Mouse (Mus musculus) cerebellum, adult 11 months (tissue): Measurements from ENCODE around the gene Syce1l.

Experiments
- DNase-seq: peaks from one replicate; pipeline ENCODE4 v3.0.0; 2022

Syce1l gene

DNA sequence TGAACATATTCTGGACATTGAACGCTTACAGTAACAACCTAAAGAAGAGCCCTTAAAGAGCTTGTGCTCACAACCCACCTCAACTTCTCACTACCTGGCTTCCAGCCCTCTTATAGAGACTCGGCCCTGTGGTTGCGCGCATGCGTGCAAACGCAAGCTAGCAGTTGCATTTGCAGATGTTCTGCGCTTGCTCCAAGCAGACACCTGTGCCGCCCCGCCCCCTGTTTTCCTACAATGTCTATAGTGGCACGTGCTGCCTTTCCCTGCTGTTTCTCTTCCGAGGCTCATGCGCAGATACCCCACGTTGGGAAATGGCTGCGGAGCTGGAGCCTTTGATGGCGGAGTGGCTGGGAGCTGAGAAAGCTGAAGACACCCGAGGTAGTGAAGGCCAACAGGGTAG is at the start of gene Syce1l:
Gene Syce1l, plus strand, starts transcription at position 288 of the 400 bp plus-strand sequence.
- DNase-seq, result no peak

DNA sequence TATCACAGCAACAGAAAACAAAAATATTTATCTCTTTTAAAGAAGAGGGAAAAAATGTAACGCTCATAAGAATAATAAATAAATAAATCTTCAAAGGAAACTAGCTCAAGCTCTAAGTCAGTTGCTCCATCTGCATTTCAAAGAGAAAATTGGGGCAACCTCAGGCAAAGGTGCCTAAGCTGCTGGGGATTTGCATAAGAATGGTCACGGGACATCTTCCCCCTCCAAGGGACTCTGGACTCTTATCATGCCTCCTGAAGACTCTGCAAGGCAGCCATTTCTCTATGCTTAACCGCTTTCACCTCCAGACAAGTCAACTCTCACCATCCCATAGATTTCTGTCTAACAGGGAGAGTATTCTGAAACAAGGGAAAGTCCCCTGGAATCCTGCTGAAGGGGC is 44.6 kb upstream of the Syce1l start:
- no peak for DNase-seq

DNA sequence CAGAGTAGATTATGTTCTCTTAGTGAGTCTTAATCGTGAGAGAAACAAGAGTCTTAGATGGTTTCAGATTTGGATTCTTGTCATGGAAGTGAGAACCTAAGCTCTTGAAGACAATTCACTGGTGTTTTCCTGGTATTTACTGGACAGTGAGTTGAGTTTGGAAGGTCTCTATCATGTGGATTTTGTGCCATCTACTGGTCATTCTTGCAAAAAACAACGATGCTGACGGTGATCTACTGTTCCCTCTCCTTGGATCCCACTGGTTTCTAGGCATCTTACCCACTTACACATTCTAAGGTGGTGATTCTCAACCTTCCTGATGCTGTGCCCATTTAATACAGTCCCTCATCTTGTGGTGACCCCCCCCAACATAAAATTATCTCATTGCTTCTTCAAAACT is 10.4 kb upstream of the Syce1l start:
- peak; percentile 40 for DNase-seq

DNA sequence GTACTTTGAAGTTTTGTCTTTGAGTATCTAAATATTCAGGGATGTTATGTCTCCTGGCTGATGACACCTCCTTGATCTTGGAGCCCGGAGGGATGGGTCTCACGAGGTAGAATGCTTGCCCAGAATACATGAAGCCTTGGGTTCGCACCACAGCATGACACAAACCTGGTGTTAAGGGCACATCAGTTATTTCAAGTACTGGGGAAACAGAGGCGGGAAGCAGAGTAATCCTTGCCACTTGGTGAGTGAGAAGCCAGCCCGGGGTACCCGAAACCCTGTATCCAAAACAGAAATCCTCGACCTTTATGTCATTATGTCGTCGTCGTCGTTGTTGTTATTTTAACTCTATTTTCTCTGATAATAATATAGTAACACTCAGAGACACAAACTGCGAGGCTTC is 8.9 kb upstream of the Syce1l start:
- DNase-seq, result peak; percentile 25

DNA sequence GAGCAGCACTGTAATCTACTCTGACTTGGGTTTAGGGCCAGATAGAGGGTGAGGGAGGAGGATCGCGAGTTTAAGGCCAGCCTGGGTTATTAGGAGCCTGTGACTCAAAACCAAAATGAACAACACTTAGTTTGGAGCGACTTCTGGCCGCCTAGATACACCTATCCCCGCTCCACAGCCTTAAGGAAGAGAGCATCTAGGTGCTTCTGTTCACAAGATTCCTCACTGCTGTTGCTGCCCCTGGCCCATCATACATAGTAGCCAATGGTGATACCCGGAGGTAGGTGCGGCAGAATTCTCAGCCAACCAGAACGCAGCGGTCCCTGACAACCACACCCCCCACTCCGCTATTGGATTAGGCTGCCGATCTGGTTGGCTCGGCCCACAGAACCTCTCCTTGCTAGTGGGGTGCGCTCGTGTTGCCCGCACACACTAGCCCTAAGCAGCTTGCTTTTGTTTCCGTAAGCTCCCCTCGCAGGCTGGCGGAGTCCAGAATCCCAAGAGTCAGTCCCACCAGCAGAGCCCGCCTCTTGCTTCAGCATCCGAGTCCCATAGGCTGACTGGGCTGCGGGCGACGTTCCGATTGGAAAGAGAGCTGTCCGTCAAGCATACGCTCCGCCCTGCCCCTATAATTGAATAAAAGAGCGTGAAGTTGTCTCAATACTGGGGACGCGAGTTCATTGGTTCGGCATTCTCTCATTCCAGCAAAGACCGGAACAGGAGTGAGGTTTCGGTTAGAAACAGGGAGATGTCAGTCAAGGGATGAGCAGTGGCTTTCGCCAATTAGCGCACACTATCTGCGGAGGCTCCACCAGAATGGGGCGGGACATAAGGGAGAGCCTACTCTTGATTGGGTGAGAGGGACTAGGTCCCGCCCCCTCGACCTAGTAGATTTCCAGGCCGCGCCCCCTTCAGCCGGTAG is 8.1 kb upstream of the Syce1l start, which contains the start of gene Mon1b:
Gene Mon1b, plus strand, starts transcription at position 918 of the 922 bp plus-strand sequence.
- DNase-seq, result peak; percentile 99

DNA sequence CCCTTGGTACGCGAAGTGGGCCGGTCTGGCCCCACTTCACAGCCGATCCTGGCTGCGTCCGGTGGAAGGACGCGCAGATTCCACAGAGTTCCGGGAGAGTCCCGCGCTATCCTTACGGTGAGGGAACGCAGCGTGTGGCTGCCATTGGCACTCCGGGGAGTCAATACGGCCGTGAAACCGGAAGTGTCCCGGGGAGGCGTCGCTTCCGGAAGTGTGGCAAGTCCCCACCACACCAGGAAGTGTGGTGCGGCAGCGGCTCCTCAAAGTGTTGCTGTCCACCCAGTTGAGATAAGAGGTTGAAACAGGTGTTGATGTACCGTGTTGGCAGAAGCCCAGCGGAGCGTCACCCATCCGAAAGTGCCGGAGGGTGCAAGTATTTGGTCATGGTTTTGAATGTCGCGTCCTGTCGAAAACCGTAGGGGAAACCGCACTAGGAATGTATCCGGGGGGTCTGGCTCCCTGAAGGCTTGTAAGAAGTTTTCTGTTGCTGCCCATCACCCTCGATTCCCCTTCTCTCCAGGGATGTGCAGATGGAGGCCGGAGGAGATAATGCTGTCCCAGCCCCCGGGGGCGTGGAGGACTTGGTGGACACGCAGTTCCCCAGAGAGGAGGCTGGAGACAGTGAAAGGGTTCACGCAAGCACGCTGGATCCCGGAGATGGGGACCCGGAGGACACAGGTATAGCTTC is 7.3 kb upstream of the Syce1l start:
- DNase-seq, result no peak

DNA sequence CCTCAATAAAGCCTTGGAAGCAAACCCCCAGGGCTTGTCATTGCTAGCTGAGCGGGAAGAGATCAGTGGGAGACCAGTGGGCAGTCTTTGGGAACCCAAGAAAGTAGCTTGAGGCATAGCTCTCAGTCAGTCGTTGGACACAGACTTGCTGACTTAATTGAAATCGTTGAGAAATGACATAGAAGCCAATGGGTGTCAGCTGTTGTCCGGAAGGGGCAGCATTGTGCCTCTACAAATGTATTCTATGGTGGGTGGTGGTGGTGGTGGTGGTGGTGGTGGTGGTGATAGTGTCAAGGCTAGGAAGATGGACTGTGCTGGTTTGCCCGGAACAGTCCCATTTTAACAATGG is 6.8 kb upstream of the Syce1l start:
- no peak for DNase-seq

DNA sequence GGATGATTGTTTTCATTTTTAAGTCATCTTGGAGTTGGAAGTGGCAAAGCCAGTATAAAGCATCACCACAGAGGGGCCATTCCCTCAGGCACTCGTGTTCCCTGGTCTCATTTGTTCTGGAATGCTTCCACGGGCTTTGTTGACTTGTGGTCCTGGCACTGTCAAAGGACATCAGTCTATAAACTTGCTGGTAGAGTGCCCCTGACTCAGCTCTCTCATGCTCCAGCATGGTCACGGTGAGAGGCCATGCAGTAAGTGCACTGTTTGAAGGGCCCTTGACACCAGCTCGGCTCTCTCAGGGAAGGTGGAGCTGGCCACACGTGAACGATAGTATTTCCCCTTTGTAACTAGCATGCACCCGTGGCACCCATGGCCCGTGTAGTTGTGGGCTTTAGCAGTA is 2.7 kb upstream of the Syce1l start:
- DNase-seq, result no peak

DNA sequence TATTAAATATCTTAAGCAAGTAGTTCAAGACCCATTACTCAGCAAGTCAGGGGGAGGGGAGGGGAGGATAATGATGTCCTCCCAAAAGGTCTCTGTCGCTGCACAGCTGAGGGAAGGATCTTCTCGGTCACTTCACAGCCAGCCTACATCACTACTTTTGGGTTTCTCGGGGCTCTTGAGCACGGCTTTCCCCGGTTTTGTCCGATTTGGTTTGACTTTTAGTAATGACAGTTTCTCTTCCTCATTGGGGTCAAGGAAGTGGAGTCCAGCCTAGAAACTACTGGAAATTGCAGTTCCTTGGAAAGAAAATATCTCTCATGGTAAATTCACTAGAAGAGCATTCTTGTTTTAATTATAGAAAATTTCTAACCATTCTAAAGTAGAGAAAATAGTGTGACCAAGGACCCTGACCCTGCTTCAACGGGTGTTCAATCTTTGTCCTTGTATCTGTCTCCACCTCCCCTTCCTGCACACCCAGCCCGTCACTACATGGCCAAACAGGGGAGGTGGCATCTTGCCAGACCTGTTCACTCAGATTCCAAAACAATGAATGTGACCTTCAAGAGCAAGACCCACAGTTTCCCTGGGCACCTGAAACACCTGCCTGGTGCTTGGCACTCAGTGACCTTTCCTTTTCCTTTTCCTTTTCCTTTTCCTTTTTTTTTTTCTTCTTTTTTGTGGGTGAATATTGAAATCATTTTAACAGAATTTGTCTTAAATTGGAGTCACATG is 632 bp downstream of the Syce1l start:
- no peak for DNase-seq

DNA sequence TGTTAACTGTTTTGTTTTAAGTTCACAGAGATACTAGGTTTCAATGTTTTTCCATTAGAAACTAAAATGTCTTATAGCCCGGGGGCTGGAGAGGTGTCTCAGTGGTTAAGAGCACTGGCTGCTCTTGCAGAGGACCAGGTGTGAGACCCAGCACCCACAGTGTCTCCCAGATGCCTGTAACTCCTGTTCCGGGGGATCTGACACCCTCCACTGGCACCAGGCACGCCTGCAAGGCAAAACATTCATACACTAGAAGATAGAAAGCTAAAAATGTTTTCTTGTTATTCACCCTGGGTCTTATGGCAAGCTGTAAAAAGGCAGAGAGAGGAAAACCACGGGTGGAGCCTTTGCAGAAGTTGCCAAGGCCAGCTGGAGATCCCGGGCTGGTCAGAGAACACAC is 2.2 kb downstream of the Syce1l start:
- DNase-seq, result no peak

DNA sequence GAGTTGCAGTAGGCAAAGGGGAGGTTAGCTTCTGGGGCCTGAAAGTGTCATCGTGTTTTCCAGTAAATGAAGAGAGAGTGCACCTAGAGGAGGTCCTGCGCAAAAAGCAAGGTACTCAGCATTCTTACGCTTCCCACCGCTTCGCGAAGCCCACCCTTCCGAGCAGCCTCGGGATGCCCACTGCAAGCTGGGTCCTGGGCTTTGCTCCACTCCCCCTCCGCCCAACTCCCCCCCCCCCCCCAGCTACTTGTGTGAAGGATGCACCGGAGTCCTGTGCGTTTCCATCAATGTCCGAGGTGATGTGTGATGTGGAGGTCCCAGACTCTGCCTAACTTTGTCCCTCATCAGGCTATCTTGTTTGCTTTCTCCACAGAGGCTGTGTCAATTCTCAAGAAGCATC is 9.4 kb downstream of the Syce1l start:
- DNase-seq, result no peak

DNA sequence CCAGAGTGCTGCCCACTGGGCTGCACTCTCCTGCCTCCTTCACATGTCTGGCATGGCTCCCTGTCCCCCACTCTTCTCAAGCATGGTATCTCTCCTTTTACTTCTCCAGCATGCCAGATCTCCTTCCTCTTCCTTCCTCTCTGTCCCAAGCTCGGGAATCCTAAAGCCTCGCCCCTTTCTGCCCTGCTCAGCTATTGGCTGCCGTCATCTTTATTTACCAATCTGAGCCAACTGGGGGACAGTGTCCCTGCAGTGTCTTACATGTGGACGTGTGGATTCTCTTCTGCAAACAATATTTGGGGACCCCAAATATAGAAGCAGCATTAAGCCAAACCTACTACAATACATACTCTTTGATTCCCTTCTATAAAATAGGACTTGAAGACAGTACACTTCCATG is 10.1 kb downstream of the Syce1l start:
- DNase-seq, result no peak

DNA sequence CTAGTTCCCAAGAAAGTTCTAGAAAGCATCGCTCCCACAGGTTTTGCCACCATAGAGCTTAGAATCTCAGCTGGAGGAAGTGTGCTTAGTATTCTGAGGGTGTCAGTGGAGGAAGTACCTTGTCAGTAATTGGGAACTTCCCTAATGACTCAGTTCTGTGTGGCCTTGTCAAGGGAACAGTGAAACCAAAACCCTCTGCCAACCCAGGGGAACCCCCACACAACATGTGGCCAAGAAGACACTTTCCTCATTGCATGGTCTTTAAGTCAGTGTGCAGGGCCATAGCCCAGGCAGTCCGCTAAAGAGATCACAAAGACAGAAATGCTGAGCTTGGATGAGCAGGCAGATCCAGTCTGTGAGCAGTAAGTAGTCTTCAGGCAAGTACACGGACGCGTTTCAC is 13.1 kb downstream of the Syce1l start:
- DNase-seq, result no peak

DNA sequence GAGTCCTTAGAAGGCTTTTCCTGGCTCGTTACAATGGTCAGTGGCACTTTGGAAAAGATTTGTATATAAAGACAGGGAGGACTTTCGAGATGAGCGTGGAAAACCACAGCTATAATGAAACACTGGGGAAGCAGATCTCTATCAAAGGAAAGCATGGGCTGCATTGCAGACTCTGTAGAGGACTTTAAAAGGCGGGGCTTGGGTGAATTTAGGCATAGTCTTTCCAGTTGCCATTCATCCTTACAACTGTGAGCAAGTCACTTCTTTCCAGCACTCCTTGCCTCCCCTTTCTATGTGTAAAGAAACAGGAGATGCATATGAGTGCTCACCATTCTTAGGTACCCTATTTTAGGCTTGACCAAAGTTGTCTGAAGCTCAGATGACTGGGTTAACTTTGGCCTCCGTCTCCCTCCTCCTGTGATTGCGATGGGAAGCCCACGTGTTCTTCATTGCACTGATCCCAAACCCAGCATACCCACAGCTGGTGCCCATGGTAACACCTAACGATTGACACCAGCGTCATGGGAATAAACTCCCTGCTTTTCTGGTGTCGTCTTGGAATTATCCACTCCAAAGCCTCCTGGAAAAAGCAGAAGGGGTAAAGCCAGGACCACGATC is 13.8 kb downstream of the Syce1l start:
- no peak for DNase-seq

DNA sequence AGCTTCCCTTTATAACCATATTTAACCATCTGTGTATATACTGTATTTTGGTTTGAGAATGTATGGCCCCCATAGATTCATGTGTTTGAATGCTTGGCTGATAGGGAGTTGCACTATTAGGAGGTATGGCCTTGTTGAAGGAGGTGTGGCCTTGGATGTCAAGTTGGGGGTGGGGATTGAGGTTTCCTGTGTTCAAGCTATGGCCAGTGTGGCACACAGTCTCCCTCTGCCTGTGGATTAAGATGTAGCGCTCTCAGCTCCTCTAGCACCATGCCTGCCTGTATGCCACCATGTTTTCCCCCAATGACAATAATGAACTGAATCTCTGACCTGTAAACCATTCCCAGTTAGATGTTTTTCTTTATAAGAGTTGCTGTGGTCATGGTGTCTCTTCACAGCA is 17.1 kb downstream of the Syce1l start:
- no peak for DNase-seq

DNA sequence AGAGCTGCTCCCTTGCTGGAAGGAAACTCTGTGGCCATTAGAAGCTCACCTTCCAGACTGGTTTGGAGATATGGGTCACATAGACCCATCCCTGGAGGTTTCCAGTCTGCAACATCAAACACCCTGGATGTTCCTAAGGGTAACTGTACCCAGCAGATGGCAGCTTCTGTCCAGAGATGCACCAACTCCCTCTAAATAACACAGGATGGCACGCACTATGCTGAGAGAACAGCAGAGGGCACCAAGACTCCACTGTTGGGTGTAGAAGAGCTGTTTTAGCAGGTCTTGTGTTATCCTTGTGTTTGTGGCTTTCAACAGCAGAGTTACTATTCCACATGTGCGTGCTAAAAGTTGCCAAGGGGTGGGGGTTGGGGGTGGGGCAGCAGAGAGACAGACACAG is 21.5 kb downstream of the Syce1l start:
- peak; percentile 68 for DNase-seq

DNA sequence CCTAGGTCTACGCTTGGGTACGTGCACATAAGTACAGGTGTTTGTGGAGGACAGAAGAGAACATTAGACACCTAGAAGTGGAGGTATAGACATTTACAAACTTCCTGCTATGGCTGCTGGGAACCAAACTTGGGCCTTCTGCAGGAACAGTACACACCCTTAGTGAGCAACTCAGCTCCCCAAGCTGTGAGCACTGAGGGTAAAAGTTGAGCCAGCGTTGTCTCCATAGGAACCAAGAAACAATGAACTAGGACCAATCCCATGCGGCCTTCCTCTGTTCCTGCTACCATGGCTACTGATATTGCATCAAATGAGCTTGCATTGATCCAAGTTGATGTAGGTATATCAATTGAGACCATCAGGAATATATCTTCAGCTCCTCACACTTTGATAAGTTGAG is 22.0 kb downstream of the Syce1l start:
- DNase-seq, result no peak

DNA sequence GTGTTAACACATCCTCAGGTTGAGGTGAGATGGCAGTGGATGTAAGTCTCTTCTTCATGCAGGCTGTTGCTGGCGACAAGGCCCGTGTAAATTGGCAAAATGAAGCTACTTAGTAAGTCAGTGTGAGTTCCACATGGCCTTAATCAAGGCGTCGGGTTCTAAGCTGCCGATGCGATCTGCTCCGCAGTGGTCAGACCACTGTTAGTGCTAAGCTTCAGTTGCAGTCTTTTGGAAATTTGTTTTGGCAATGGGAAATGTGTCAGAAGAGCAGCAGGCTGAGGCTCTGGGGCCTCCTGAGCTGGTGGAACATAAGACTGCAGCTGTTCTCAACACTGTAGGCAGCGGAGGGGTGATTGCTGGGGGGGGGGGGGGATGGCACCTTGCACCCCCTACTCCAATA is 22.9 kb downstream of the Syce1l start:
- no peak for DNase-seq

DNA sequence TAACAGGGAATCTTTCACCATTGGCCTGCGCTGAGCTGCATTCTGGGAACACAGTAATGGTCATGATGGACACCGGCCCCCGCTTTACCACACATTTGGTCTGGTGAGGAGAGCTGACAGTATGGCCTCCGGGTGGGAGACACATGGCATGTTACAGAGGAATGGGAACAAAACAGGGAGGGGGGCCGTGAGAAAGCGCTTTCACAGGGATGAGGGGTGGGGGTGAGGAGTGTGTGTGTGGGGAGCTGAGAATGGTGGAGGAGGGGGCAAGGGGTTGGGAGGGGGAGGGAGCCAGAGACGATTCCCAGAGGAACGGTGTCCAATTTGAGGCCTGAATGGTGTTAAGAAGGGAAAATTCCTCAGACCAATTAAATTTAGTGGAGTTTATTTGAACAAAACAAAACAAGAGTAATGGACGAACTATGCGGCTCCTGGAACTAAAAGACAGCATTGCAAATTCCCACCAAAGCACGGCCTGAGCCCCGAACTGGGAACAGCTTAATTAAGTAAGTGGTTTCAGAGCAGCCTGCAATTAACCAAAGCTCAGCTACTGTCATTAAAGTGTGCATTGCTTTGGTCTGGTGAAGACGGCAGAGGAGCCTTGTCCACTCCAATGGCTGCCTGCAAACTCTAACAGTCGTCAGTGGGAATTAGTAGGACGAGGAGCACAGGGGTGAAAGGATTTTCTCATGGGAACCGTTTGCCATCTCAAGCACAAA is 23.9 kb downstream of the Syce1l start:
- no peak for DNase-seq

DNA sequence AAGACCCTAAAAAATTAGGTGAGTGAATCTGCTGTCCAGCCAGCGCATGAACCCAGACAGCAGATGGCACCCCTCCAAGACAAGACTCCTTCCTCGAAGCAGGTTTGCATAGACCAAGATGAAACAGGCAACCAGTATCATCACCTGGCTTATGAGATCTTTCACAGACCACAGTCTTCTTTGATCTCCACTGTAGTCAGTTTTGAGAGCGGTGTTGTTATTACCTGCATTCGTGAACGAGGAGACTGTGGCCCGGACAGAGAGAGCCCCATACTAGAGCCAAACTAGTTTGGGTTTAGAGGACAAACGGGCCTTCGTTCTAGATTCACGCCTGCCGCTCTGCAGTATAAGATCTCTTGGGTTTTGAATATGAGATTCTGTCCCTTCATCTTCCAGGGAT is 26.9 kb downstream of the Syce1l start:
- no peak for DNase-seq

DNA sequence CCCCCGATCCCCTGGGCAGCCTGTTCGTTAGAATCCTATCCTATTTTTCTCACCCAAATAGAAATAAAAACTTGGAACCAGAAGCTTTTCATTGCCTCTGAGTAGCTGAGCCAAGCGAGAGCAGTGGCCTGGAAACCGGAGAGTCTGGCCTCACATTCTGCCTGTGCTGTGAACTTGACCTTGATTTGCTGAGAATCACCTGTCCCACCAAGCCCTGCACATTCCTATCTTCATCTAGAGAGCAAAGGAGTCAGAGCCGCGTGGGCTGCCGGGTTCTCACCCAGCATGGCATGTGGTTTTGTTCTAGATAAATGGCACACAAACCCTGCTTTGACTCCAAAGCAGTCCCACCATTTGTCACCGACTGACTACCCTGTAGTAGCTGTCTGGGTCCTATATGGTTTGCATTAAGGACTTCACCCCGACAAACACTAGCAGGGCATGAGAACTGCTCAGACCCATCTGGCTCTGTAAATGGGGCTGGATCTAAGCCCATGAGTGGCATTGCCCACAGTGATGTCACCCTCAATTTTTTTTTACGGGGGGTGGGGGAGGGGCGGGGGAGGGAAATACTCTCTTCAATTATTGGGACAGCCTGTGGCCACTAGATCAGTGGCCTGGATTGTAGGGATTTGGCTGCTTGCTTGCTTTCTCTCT is 29.7 kb downstream of the Syce1l start:
- DNase-seq, result no peak

DNA sequence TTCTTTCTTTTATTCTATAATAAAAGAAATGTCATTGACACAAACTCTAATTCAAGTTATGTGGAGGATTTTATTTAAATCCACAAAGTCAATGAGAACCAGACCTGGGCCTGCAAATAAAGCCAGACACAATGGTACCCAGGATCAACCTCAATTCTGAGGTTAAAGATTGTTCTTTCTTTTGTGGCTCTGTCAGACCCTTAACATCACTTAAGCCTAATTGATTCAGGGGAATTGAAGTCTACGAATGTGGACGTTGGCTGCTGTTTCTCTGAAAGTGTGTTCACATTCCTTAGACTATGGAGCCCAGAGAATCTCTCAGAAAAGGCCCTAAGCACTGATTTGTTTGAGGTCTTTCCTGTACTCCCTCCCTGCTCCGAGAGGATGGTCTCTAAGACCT is 30.3 kb downstream of the Syce1l start:
- DNase-seq, result no peak
